Mouse (Mus musculus): ENCODE results near the gene Olfr1204. TPM values are rescaled to one million over a fixed set of nuclear protein-coding genes. Genes with fewer than 3 reads are reported as not detected.

Gene Olfr1204
- total RNA-seq (2023): not detected

DNA sequence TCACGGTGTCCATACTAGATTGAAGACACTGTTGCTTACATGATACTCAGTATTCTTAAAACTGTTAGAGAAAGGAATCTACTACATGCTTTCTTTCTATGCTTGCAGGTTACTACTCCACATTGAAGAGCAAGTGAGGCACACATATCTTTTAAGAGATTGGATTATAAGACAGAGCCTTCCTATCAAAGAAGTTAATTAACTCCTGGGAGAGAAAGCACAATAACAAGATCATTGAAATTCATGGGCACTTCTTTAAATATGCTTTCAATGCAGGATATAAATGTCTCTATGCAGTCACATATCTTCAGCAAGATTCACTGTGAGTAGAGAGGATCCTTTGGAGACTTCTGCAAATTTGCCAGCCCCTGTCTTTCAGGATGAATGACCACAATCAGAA lies at the start of gene Olfr1204:
TSS of gene Olfr1204 (plus strand) at position 301 of the 400 bp plus-strand sequence.

DNA sequence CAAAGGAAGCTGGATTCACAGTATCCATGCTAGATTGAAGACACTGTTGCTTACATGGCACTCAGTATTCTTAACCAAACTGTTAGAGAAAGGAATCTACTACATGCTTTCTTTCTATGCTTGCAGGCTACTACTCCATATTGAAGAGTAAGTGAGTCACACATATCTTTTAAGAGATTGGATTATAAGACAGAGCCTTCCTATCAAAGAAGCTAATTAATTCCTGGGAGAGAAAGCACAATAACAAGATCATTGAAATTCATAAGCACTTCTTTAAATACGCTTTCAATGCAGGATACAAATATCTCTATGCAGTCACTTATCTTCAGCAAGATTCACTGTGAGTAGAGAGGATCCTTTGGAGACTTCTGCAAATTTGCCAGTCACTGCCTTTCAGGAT lies 34.9 kb upstream of the Olfr1204 start, which contains the start of gene Olfr1202:
TSS of gene Olfr1202 (plus strand) at position 301 of the 400 bp plus-strand sequence.

DNA sequence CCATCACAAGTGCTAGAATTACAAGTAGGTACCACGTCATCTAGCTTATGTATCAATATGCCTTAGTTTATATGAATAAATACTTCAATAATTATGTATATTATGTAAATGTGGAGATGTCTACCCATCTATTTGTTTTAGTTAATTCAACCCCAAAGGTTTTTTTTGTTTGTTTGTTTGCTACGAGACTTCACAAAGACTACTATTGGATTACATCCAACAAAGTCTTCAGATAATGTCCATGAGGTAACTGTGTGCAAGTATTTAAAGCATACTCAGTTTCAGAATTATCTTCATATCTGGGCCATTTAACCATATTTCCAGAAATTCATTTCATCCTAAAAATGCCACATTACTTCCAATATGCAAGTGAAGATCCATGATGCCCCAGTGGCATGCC lies 19.7 kb upstream of the Olfr1204 start, which contains the start of gene Olfr1205:
TSS of gene Olfr1205 (plus strand) at position 301 of the 400 bp plus-strand sequence.

DNA sequence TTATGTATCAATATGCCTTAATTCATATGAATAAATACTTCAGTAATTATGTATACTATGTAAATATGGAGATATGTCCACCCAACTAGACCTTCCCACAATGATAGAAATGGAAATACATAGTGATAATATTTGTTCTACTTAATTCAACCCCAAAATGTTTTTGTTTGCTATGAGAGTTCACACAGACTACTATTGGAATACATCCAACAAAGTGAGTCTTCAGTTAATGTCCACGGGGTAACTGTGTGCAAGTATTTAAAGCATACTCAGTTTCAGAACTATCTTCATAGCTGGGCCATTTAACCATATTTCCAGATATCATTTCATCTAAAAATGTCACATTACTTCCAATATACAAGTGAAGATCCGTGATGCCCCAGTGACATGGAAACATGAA lies 13.8 kb downstream of the Olfr1204 start, which contains the start of gene Olfr1206:
TSS of gene Olfr1206 (plus strand) at position 301 of the 400 bp plus-strand sequence.

DNA sequence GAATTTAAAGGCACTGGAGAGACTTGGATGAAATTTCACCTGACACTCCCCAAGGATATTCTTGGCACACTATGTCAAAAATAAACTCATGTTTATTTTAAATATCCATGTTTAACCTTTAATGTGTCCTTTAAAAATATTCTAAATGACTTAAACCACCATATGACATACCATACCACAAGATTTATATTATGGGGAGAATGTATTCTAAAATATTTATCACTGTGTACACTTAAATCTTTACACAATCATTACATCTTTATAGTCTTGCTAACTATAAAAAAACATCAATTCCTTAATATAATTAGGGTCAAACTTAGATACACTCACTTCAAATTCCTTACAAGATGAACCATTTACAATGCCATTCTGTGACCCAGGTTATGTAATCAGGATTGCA lies 53.1 kb downstream of the Olfr1204 start, which contains the start of gene Olfr1208:
TSS of gene Olfr1208 (minus strand) at position 101 of the 400 bp plus-strand sequence.

Other genes starting within 250 kb of the Olfr1204 start
- not detected for gene Olfr1191-ps1, start 208.8 kb upstream of the Olfr1204 start, total RNA-seq (2023)
- not detected for gene Olfr1192-ps1, start 200.8 kb upstream of the Olfr1204 start, total RNA-seq (2023)
- gene Olfr1193, start 173.7 kb upstream of the Olfr1204 start, total RNA-seq (2023): not detected
- not detected for gene Olfr1195, start 160.1 kb upstream of the Olfr1204 start, total RNA-seq (2023)
- not detected for gene Olfr1196, start 144.7 kb upstream of the Olfr1204 start, total RNA-seq (2023)
- not detected for gene Olfr1197, start 116.9 kb upstream of the Olfr1204 start, total RNA-seq (2023)
- gene Olfr1198, start 97.9 kb upstream of the Olfr1204 start, total RNA-seq (2023): not detected
- not detected for gene Olfr1199, start 88.8 kb upstream of the Olfr1204 start, total RNA-seq (2023)
- gene Olfr1200, start 78.8 kb upstream of the Olfr1204 start, total RNA-seq (2023): not detected
- gene Olfr1201, start 56.3 kb upstream of the Olfr1204 start, total RNA-seq (2023): not detected
- gene Olfr1202, start 34.8 kb upstream of the Olfr1204 start, total RNA-seq (2023): not detected
- gene Olfr1205, start 19.6 kb upstream of the Olfr1204 start, total RNA-seq (2023): not detected
- not detected for gene Olfr1206, start 13.9 kb downstream of the Olfr1204 start, total RNA-seq (2023)
- not detected for gene Olfr1208, start 53.0 kb downstream of the Olfr1204 start, total RNA-seq (2023)
- gene Olfr1209, start 65.9 kb downstream of the Olfr1204 start, total RNA-seq (2023): not detected
- not detected for gene Olfr1211, start 88.8 kb downstream of the Olfr1204 start, total RNA-seq (2023)
- not detected for gene Olfr1212, start 104.7 kb downstream of the Olfr1204 start, total RNA-seq (2023)
- not detected for gene Gm13762, start 131.0 kb downstream of the Olfr1204 start, total RNA-seq (2023)
- gene Olfr1214, start 143.4 kb downstream of the Olfr1204 start, total RNA-seq (2023): not detected
- gene Olfr1215, start 157.7 kb downstream of the Olfr1204 start, total RNA-seq (2023): not detected
- gene Olfr1216, start 169.0 kb downstream of the Olfr1204 start, total RNA-seq (2023): not detected
- not detected for gene Olfr1217, start 182.8 kb downstream of the Olfr1204 start, total RNA-seq (2023)
- not detected for gene Olfr1218, start 211.9 kb downstream of the Olfr1204 start, total RNA-seq (2023)
- gene Olfr1219, start 234.2 kb downstream of the Olfr1204 start, total RNA-seq (2023): not detected